Mouse (Mus musculus): ENCODE measurements at regions not wholly inside any gene's neighbourhood (a gene's known extent, or its start where the extent isn't known, plus 50 kb on each side); places are given as distances from the start of the nearest gene placed in this dataset.

DNA sequence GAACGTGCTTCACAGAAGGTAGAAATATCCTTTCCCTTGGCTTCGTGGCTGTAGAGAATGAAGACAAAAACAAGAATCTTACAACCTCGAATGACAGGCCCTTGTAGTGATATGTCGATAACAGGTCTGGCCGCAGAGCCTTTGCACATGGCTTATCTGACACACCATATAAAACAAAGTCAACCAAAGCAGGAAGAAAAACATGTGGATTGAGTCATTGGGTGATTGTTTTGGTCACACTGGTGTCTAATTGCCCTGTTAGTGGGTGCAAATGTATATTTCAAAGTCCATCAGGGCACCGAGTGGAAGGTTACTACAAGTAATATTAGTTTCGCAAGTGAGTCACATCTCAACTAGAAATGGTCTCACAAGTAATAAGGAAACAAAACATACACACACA, 569.9 kb upstream of the Itga1 start:
- DNase-seq (ENCODE audit: low spot score) = no peak

DNA sequence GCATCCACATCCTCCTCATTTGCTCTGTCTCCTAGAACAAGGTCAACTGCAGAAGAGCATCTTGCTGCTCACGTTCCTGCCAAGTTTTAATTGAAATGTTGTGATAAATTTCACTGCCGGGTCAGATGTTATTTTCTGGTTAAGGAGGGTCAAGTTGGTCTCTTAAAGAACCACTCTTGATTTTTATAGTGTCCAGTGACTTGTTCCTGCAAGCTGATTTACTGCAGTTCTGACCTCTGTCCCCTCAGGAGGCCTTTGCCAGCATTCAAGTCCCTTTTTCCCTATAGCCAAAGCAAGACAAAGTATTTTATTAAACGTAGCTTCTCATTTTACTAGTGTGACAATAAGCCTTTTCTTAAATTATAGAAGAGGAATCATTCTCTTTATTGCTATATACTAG, 567.8 kb upstream of the Itga1 start:
- DNase-seq (ENCODE audit: low spot score) = no peak

DNA sequence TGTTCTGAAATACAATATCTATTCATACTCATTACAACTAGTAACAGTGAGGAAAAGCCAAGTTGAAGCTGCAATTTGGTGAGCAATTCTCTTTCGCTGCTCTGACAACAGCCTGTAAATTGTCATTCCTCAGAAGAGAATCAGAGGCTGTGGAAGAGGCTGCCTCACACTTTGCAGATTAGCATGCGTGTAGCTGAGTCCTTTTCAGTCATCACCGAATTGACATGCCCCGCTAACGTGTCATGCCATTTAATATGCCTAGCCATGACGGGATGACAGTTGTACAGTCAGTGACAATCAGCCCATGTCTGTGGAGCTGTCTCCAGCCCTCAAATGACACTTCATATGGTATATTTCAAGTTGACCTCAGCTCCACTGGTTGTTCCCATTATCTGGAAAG, 553.4 kb upstream of the Itga1 start:
- DNase-seq (ENCODE audit: low spot score) = no peak

DNA sequence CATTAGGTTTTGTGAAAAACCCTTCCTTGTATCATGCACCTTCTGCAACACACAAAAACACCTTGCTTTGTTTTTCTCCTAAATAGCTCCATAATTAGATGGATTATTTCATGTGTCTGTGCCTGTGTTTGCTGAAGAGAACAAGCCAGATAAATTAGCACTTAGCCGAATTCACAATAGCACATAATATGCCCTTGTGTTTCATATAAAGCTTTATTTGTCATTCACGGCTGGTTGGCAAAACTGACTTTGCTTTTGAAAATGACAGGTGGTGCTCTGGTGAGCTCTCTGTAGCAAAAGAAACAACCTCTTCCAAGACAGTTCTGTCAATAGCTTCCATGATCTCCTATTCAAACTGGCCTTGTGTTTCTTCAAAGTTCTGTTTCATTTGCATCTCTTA, 551.2 kb upstream of the Itga1 start:
- DNase-seq (ENCODE audit: low spot score) = no peak

DNA sequence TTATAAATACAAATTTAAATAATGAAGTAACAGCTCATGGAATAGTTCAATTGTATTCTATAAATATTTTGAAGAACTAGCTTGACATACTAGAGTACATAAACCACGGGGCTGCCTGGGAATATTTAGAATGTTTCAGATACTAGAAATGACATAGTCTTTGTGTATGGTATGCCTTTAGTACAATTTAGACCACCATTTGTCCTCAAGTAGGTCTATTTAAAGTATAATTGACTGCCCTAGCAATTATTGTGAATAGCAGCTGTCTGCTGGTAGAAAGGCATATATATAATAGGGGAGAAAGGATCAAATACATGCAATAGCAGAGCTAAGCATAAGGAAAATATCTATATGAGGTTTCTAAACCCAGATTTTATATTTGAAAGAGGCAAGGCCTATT, 550.6 kb upstream of the Itga1 start:
- no peak for DNase-seq (ENCODE audit: low spot score)

DNA sequence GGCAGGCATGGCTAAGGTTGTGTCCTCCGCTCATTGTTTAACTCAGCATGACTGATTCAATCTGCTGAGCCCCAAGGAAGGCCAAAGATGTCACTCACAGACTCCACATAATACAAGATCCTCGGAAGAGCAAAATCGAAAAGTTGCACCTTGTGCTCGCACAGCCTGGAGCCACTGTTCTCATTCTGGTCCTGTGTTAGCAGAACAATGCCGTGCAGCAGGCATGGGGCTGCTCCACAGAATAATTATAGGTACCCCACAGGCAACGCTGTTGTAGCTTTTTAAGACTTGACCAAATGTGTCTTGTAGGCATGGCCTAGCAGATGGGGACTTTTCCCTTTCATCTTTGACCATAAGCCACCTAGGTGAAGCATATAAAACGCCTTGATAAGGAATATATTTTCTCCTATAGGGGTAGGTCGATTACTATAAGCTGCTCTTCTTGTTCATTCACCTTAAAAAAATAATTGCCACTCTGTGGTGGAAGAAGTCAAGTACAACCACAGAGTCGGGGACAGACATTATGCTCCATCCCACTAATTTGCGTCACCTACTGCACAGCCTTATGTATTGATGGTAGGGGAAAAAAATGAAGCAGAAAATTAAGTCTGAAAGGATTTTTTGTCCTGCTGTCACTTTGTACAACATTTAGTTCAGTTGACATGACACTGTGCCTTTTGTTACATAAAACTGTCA, 529.8 kb upstream of the Itga1 start:
- no peak for DNase-seq (ENCODE audit: low spot score)

DNA sequence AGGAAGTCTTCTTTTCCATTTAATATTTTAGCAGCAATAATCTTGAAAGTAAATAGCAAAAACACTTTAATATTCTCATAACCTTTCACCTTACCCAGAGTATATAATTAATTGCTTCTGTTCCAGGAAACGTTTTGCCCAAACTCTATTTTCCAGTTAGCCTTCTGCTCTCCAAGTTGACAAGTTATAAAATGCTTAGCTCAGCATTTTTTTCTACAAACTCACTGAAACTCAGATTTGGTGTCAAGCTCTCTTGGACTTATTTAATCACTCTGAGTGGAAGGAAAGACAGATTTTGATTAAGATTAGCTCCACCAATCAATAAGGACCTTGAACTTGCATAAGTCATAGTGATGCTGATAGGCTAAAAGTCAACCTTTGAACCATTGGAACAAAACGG, 528.8 kb upstream of the Itga1 start:
- no peak for DNase-seq (ENCODE audit: low spot score)

DNA sequence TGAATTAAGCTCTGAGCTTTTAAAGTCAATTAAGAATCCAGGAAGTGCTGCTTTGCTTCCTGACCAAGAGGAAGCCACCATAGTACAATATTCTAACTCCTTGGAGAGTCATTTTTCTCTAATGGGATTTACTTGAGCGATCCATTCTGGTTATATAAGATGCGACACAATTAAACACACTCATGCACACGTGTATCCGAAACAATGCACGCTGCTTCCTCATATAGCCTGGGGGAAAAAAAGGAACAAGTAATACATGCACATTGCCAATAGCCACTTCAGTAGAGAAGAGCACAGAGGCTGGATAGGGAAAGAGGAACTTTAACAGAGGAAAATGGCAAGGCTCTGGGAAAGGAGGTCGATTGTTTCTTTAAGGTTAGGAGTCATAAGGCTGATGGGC, 511.4 kb upstream of the Itga1 start:
- DNase-seq (ENCODE audit: low spot score) = no peak

DNA sequence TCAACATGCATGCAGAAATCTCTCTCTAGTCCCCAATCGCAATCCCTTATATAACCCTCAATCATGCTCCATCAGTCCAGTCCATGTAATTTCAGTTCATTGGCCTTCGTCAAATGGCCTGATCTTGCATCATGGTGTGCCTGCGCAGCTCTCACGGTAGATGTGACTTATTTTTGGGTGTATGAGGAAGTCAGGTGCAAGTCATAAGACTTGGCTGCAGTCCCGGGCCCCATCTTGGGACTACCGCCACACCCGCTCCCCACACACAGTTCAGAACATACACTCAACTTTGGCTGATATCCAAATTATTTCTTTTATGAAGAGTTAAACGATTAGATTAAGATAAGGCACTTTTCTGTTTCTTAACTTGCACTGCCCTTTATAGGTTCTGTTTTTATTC, 504.7 kb upstream of the Itga1 start:
- no peak for DNase-seq (ENCODE audit: low spot score)

DNA sequence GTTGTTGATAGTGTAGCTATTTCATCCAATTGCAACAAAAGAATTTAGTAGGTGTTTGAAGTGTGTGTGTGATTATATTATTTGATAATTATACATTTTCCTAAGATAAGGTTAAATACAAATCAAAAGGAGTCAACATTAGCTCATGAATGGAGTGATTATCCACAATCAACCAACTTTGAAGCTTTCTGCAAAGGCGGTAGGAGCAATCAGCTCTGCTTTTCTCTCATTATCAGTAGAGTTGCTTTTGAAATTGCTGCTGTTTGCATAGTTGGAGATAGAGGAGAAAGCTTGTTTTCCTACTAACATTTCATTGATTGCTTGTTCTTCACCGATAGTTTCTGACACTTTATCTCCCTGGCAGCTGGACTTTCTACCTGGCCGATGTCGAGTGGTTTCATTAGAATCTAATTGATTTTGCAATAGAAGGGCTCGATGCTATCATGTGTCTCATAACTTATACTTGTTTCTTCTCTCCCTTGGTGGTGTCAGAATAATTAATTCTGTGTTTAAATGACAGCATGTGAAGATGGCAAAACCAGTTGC, 493.4 kb upstream of the Itga1 start:
- no peak for DNase-seq (ENCODE audit: low spot score)

DNA sequence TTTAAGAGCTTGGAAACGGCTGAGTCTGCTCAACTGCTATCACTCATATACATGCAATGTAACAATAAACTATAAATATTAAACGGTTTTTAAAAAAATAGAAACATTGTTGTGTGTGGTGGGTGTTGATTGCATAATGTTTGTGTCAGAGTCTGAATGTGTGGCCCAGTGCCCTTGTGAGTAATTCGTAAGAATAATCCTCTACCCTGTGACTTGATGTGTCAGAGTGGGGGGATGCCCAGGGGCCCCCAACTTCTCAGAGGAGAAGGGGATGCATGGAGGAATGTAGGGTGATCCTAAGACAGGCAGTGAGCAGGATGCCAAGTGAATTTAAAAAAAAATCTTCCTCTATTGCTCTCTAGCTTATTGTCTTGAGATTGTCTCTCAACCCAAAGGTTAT, 474.2 kb upstream of the Itga1 start:
- DNase-seq (ENCODE audit: low spot score) = no peak

DNA sequence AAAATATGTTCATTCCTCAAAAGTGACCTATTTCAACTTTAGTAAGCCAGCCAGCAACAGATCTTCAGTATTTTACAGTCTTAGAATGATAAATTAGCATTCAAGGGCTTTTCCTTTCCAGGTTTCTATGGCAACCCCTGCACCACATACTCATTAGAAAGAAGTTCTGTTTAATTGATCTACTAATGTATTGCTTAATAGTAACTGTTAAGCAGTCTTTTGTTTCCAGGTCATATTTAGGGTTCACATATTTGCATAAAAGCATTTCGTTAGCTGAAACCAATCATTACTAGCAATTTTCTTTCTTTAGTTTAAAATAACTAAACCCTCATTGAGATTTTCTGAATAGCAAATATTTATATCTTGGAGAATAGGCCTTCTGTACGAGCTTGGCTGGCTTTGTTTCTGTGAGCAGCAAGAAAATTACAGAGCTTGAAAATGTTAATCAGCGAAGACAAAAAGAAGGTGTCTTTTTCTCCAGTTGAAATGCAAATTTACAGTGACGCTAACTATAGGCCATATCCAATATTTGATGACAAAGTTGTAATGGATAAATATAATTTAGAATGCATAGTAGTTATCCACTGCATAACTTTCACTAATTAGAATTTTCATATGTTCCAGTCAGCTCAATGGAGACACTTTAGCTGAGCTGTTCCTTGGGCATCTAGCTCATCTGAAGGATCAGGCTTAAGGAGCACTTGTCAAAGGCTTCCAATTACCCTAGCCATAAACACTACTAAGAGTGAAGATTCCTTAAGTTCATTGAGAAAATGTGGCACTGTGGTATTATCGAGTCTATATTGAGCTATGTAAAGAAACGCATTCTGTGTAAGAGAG, 473.5 kb upstream of the Itga1 start:
- no peak for DNase-seq (ENCODE audit: low spot score)

DNA sequence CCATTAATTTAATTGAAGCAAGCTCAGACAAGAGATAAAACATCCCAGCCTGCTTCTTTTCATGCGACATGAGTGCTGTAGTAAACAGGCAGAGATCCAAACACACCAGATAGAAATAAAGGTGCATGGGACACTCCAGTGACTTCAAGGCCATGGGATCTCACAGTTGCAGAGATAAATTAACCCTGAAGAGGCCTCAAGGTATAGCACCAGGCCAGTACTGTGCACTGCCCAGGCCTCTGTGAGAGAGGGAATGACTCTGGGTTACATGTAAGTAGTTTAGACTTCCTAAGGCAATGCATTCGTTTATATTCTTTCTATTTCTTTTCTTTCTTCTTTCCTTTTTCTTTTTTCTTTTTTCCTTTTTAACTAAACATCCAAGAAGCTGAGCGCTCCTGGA, 439.4 kb upstream of the Itga1 start:
- no peak for DNase-seq (ENCODE audit: low spot score)

DNA sequence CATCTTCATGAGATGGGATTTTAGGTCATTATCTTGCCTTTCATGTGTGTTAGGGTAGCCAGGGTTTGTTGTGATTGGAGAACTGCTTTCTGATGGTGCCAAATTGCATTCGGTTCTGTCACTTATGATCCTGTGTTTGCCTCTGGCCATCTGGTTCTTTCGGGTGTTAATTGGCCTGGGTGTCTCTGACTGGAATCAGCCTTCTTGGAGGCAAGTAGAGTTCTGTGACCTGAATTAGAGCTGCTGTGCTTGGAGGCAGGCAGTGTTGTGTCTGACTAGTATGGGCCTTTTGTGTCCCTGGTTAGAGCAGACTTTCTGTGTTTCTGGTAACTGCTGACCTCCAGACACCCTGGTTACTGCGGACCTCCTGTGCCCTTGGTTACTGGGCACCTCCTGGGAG, 434.1 kb upstream of the Itga1 start:
- DNase-seq (ENCODE audit: low spot score) = no peak

DNA sequence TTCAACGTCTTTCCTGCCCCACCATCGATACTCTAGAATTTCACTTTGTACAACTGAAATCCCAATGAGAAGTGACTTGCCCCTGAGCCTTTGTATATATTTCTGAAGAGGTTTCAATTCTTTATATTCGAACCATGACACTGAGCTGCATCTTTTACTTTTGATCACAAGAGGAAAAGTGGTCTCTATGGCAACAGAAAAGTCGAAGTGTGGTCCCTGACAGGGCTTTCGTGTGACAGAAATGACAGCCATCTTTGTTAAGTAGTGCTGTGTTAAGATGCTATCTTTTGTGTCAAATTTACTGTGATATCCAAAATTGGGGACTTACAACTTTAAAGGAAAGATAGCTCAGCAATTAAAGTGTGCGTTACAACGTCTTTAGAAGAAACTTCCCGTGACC, 412.1 kb upstream of the Itga1 start:
- DNase-seq (ENCODE audit: low spot score) = no peak

DNA sequence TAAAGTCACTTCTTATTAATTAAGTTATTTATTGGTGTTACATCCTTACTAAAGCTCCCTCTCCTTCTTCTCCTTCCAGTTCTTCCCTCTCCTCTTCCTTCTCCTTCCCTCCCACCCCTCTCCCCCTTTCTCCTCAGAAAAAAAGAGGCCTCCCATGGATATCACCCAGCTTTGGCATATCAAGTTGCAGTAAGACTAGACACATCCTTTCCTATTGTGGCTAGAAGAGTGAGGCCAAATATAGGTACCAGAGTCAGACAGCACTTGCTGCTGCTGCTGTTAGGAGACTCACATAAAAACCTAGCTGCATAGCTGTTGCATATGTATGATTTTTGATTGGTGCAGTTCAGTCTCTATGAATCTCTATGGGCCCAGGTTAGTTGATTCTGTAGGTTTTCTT, 410.4 kb upstream of the Itga1 start:
- DNase-seq (ENCODE audit: low spot score) = no peak

DNA sequence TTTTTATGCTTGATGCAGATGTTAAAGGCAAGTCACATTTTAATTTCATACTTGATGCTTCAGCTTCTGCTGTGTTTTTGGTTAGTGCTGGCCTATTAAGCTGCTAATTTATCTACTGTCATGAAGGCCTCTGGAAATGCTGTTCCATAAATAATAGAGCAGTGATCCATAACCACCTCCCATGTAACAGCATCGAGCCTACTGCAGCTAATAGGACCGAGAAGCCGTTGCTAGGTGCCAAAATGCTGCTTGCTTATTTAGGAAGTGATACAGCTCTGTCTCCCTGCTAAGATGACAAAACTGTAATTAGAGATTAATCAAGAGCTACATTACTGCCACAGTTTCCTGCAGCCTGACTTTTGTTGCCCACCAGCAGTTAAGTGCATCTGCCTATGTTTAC, 406.9 kb upstream of the Itga1 start:
- DNase-seq (ENCODE audit: low spot score) = no peak

DNA sequence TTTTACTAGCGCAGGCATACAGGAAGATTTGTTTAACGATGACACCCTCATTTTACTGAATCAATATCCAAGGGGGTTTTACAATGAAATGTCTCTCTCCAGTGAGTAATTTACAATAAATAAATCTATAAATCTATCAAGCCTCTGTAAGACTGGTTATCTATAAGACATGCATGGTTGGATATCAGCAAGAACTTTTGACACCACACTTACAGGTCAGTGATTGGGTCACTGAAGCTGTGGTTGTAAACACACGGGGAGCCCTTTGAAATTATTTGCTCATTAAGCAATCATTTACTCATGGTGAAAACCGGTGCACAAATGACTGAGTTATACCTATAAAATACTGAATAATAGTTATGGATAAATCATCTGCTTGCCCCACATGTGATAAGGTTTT, 392.6 kb upstream of the Itga1 start:
- no peak for DNase-seq (ENCODE audit: low spot score)

DNA sequence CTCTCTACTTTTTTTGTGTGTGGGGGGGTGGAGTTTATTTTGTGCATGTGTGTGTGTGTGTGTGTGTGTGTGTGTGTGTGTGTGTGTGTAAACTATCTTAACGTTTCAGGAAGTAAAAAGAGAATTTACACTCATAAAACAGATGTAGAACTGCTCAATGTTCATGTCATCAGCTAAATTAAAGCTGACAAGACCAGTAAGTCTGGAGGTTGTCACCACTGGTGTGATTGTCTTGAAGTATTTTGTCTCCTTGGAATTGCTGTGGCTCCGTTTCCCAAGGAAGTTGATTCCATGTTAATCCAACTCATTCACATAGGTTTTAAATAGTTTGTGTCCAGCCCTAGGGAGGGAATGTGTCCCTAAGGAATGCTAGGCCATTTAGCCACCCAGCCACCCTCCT, 374.1 kb upstream of the Itga1 start:
- no peak for DNase-seq (ENCODE audit: low spot score)

DNA sequence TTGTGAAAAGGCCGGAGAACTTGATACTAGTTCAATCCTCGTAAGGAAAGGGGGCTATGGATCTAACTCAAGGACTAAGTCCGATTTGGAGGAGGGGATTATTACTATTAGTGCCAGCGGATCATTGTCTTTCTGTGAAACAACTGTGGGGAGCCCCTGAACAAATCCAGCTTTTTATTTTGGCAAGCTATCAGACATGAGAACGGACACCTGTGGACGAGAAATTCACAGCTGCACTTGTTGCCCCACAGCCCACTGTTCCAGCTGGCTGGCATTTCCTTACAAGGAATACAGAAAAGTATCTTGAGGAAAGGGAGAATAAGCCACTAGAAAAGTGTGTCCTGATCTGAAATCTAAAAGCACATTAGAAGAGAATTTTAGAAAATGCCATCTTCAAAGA, 363.9 kb upstream of the Itga1 start:
- no peak for DNase-seq (ENCODE audit: low spot score)

DNA sequence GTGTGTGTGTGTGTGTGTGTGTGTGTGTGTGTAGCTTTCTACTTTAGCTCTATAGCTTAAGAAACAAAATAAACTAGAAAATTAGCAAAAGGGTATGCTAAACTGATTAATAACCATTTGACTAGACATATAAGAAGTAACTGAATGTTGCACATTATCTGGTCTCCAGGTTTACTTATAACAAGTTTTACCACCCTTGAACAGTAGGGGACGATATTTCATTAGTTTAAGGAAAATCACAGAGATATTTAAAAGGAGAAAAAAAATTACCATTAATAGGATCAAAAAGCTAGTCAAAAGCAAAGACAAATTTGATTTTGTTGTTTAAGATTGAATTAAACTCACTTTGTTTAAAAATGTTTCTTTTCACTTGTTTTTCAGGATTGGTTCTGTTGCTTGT, 349.5 kb upstream of the Itga1 start:
- no peak for DNase-seq (ENCODE audit: low spot score)

DNA sequence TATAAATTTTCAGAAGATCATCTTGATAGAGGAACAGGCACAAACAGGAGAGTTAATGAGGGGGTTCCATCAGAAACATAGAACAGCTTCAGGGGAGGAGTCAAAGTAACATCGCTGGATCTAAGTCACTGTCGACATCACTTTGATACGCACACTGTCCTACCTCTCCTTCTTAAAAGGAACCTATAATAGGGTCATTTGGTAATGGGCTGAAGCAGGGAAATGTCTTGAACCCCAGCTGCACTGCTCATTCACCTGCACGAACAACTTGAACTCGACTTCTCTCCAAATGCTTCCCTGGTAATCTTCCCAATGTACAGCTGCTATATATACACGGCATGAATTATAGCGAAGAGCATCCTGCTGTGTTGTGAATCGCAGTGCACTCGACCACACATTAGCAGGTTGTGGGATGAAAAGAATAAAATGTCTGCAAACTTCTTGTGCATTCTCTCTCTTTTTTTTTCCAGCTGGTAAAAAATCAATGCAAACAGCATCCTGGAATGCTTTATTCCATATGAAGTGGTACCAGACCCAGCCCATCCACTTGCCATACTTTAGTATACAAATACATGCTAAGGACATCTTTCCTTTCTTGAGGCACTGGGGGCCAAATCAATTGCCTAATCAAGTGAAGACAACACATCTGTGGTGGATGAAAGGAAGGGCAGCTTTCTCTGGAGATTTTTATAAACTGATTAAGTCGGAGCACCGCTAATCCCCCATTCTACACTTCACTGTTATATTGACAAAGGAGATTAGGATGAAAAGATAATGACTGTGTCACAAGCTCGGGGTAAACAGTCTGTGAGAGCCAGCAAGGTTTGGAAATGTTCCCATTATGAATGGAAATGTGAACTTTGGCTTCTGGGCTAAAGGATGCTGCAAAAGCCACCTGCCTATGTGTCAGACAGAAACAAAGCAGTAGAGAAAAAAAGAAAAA, 325.6 kb upstream of the Itga1 start:
- DNase-seq (ENCODE audit: low spot score) = no peak

All from layer of hippocampus, adult 9-10 months (tissue).